Mouse (Mus musculus) stomach, postnatal 0 days (tissue): ENCODE data around the gene Pak6. TPM values are rescaled to one million over a fixed set of nuclear protein-coding genes. Genes with fewer than 3 reads are reported as not detected.

Experiments used
- ATAC-seq: fragments of 200-750 bp; cut with Nextera tagmentation; 2 replicates; pipeline ENCODE4 v1.8.0; 2017; ENCODE audit not compliant: low FRiP score, low TSS enrichment
- DNase-seq: peaks from one replicate; pipeline ENCODE4 v3.0.0-alpha.2; 2016; ENCODE audit warnings: low spot score
- H3K27ac ChIP-seq: fragments of 300-500 bp; sonication (generic); replicated peaks from 2 replicates; pipeline ENCODE4 v1.5.1; 2014; ENCODE audit warnings: mild to moderate bottlenecking, control low read depth
- H3K27me3 ChIP-seq: fragments of 300-500 bp; sonication (generic); 2 replicates; pipeline ENCODE4 v1.6.1; 2014; ENCODE audit warnings: low read length; ENCODE audit not compliant: control insufficient read depth, insufficient read depth
- H3K36me3 ChIP-seq: fragments of 300-500 bp; sonication (generic); 2 replicates; pipeline ENCODE4 v1.6.1; 2014; ENCODE audit warnings: low read length, mixed read lengths; ENCODE audit not compliant: control insufficient read depth, insufficient read depth
- H3K4me1 ChIP-seq: fragments of 300-500 bp; sonication (generic); replicated peaks from 2 replicates; pipeline ENCODE4 v1.6.1; 2014; ENCODE audit warnings: antibody characterized with exemption; ENCODE audit not compliant: control insufficient read depth, insufficient read depth
- H3K4me2 ChIP-seq: fragments of 300-500 bp; sonication (generic); replicated peaks from 2 replicates; pipeline ENCODE4 v1.6.1; 2014; ENCODE audit warnings: low read depth, mild to moderate bottlenecking, control low read depth, moderate library complexity
- H3K4me3 ChIP-seq: fragments of 300-500 bp; sonication (generic); 2 replicates; pipeline ENCODE4 v1.5.1; 2014; ENCODE audit warnings: low read depth, low read length, control low read depth
- H3K9ac ChIP-seq: fragments of 300-500 bp; sonication (generic); 2 replicates; pipeline ENCODE4 v1.6.1; 2014; ENCODE audit warnings: mild to moderate bottlenecking, low read length, control low read depth, mixed read lengths
- H3K9me3 ChIP-seq: fragments of 300-500 bp; sonication (generic); 2 replicates; pipeline ENCODE4 v1.6.1; 2016; ENCODE audit warnings: low read length; ENCODE audit not compliant: control insufficient read depth
- CTCF ChIP-seq: IDR thresholded peaks from 2 replicates; pipeline ENCODE4 v1.5.1; 2016; ENCODE audit warnings: antibody characterized with exemption, low read depth, mild to moderate bottlenecking, moderate library complexity
- EP300 ChIP-seq: optimal IDR thresholded peaks from 2 replicates; pipeline ENCODE3; 2016; ENCODE audit warnings: antibody characterized with exemption
- WGBS: fragments of 180-500 bp; shearing (Covaris S2); extraction: QIAGEN DNeasy Blood & Tissue Kit; methylation state at CpG from one replicate; pipeline ENCODE4 v1.1.7; 2014; 5-methylcytosine and 5-hydroxymethylcytosine counted together
- polyA plus RNA-seq: library from polyadenylated mRNA; unstranded; fragments of >200 nt; fragmentation: Nextera tagmentation; extraction: Ambion mirVana; gene quantifications from 2 replicates; pipeline ENCODE4 v1.2.1, GENCODE M21; 2015

Gene Pak6
- polyA plus RNA-seq, 1 experiment from 2014 or later = 3.7 TPM

DNA sequence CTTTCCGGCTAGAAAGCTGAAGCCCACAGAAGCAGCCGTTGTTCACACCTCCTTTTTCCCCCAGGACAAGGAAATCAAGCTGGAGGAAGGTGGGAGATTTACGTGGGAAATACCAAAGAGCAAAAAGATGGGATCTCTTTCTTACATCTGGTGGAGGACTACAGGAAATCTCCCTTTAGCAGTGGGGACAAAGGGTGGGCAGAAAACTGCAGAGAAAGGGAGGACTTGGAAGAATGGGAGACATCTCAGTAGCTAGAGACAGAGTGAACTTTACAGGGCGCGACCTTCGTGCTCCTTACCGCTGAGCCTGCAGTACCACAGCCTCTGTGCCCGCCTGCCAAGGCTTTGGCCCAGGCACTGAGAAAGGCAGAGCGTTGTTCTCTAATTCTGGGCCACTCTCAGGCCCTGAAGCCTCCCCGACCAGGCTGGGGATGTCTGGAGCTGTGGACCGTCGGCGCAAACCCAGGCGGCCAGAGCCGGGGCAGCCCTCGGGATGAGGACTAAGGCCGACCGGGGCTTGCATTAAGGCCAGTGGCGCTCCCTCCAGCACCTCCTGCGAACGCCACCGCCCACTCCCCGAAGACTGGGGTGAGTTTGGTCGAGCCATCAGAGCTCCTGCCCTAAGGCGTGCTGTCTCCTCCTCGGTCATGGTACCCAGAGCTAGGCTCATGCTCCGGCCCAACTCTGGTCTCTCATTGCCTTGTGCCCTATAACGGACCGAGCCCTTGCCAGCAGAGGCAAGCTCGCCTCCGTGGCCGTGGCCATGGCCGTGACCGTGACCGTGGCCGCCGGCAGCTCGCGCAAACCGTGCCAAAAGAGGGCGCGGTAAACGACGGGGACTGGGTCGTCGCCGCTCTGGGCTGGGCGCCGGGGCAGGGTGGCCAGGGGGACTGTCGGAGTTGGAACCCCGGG, 39.1 kb downstream of the Pak6 start:
- TF ChIP-seq CTCF (no peak), EP300 (no peak)
- peaks cover 27% of the 10 kb centered on the region for H3K27me3 ChIP-seq
- DNase-seq (no peak), ATAC-seq (peak; percentile 9; the same call in 1 of the 2 replicates)
- WGBS = 15% methylated on average over 51 of the region's 51 CpGs
- H3K4me3 ChIP-seq = peak overlapping the region; percentile 45
- no peaks in the 10 kb centered on the region for H3K36me3 ChIP-seq
- H3K4me1 ChIP-seq = peaks cover 14% of the 10 kb centered on the region; the same call in 1 of the 2 replicates
- no peak overlapping the region for H3K27ac ChIP-seq
- no peaks in the 10 kb centered on the region for H3K9me3 ChIP-seq
- H3K4me2 ChIP-seq = peak overlapping the region; percentile 77
- peak overlapping the region; percentile 45; the same call in 1 of the 2 replicates for H3K9ac ChIP-seq

DNA sequence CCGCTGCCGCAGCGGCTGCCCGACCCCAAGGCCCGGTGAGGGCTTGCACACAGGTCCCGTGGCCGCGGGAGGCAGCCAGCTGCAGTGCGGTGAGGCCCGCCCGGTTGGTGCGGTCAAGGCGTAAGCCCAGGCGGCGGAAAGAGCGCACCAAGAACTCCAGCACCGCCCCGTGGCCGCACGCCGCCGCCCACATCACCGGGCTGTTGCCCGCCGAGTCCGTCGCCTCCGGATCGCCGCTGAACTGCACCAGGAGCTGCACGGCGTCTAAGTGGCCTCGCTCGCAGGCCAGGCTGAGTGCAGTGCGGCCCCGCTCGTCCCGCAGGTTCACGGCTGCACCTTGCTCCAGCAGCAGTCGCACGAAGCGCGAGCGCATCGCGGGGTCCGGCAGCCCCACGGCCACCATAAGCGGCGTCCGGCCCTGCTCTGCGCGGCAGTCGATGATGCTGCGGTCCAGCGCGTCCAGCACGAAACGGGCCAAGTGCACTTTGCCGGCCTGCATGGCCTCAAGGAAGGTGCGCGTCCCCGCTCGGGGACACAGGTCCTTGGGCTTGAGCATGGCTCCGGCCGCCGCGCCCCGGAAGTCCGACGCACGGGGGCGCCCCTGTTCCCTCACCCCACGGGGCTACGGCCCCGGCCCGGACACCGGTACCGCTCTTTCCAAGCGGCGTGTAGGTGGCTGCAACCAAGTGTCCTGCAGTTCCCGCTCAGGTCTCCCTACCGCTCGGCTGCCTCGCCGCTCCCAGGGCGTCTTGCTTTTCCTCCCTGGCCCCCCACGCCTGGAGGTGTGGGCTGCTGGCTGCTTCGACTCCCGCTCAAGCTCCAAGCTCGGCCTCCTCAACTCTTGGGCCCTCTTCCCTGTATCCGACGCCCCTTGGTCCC, 40.0 kb downstream of the Pak6 start:
- DNase-seq = peak; percentile 61
- Histone ChIP-seq H3K9ac (peak overlapping the region; percentile 45), H3K36me3 (no peaks in the 10 kb centered on the region), H3K4me3 (peak overlapping the region; percentile 45), H3K9me3 (no peaks in the 10 kb centered on the region), H3K4me1 (peaks cover 12% of the 10 kb centered on the region; the same call in 1 of the 2 replicates), H3K27me3 (peaks cover 27% of the 10 kb centered on the region), H3K27ac (no peak overlapping the region), H3K4me2 (peak overlapping the region; percentile 77)
- no peak for TF ChIP-seq EP300
- peak; percentile 52 for TF ChIP-seq CTCF
- ATAC-seq = peak; percentile 38; the same call in 1 of the 2 replicates
- under 1% methylated on average over 92 of the region's 93 CpGs for WGBS

DNA sequence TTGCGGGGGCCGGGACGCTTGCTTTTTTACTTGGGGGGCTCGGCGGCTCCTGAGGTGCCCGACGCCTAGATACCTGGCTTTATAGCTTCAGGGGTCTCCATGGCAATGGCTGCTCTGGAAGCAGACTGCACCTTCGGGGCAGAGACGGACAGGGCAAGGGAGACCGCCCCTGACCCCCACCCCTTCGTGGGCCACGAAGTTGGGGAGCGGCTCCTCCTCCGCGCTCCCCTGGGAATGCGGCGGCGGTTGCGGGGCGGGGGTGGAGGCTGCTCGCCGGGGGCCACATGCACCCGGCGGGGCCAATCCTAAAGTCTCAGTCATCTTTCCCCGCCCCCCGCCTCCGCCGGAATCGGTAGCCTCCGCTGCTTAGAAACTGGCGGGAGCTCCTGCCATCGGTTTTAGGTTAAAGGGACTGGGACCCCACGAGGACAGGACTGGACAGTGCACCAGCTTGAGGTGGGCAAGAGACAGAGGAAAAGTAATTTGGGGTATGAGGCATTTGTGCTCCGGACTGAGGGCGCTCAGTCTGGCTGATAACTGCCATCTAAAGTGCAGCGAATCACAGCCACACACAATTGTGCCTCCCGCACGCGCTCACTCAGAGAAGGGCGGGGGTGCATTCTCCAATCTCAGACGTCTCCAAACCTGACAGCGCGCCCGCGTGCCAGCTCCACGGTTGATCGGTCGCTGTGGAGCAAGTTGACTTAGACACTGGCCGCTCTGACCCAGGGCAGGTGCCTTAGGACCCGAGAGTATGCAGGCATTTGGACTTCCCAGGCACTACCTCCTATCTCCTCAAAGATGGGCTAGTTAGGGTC, 41.0 kb downstream of the Pak6 start, which contains the start of gene Ankrd63:
Gene Ankrd63, minus strand, starts transcription at position 51 of the 818 bp plus-strand sequence.
- 2% methylated on average over 46 of the region's 50 CpGs for WGBS
- H3K27ac ChIP-seq = no peak within 1 kb of the TSS

DNA sequence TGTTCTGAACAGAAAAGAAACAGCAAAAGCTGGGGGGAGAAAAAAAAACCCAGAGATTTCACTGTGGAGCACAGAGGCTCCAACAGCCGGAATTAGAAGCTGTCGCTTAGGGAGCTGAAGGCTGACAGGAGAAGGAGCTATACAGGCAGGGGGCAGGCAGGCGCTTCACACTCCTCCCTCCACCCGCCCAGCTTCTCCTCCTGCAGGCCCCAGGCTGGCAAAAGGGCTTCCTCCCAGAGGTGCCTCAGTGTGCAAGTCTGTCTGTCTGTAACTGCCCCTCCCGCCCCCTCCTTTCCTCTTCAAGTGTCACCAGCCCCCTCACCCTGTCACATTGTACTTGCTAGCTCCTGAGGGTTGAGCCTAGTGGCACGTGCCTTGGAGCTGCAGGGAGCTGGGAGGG, 43.3 kb downstream of the Pak6 start:
- Histone ChIP-seq H3K4me2 (no peak overlapping the region), H3K36me3 (no peaks in the 10 kb centered on the region), H3K9me3 (no peaks in the 10 kb centered on the region), H3K4me1 (peaks cover 12% of the 10 kb centered on the region), H3K27ac (no peak overlapping the region), H3K9ac (no peak overlapping the region), H3K27me3 (peaks cover 25% of the 10 kb centered on the region), H3K4me3 (no peak overlapping the region)
- no peak for TF ChIP-seq EP300
- TF ChIP-seq CTCF = no peak
- DNase-seq (no peak), ATAC-seq (no peak)
- WGBS = 36% methylated on average over 6 of the region's 6 CpGs

More for the DNA sequence above, 41.0 kb downstream of the Pak6 start, which contains the start of gene Ankrd63:
- H3K9ac ChIP-seq = peak within 1 kb of the TSS; percentile 45
- DNase-seq (no peak), ATAC-seq (no peak)
- peaks cover 27% of the 10 kb centered on the region for H3K27me3 ChIP-seq
- peak within 1 kb of the TSS; percentile 77 for H3K4me2 ChIP-seq
- no peak for TF ChIP-seq EP300
- no peak for TF ChIP-seq CTCF
- H3K9me3 ChIP-seq = no peaks in the 10 kb centered on the region
- no peaks in the 10 kb centered on the region for H3K36me3 ChIP-seq
- H3K4me3 ChIP-seq = peak within 1 kb of the TSS; percentile 45
- peaks cover 12% of the 10 kb centered on the region; the same call in 1 of the 2 replicates for H3K4me1 ChIP-seq

DNA sequence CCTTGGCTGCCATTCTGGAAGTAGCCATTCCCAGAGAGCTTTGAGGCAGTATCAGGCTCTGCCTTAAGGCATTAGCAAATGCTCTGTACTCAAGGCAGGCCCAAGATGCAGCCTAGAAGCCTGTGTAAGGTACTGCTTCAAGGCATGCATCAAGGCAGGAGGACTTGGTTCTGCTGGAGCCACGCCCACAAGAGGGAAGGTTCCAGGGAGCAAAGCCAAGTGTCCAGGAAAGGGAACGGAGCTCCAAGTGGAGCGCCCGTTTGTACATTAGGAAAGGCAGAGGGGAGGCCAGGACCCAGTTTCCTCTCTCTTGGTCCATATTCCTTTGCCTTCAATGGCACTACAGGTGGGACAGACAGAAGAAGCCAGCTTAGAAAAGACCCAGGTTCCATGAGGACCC, 45.4 kb downstream of the Pak6 start:
- H3K4me2 ChIP-seq = no peak overlapping the region

More for the DNA sequence above, 45.4 kb downstream of the Pak6 start:
- 62% methylated on average over 4 of the region's 4 CpGs for WGBS
- no peaks in the 10 kb centered on the region for H3K36me3 ChIP-seq
- H3K4me3 ChIP-seq = no peak overlapping the region
- H3K4me1 ChIP-seq = peaks cover 6% of the 10 kb centered on the region
- TF ChIP-seq EP300 (no peak), CTCF (no peak)
- H3K9ac ChIP-seq = no peak overlapping the region
- ATAC-seq (no peak), DNase-seq (no peak)
- no peak overlapping the region for H3K27ac ChIP-seq
- H3K27me3 ChIP-seq = peaks cover 16% of the 10 kb centered on the region; the same call in 1 of the 2 replicates
- no peaks in the 10 kb centered on the region for H3K9me3 ChIP-seq
